Mouse (Mus musculus): ENCODE measurements at regions not wholly inside any gene's neighbourhood (a gene's known extent, or its start where the extent isn't known, plus 50 kb on each side); places are given as distances from the start of the nearest gene placed in this dataset.

DNA sequence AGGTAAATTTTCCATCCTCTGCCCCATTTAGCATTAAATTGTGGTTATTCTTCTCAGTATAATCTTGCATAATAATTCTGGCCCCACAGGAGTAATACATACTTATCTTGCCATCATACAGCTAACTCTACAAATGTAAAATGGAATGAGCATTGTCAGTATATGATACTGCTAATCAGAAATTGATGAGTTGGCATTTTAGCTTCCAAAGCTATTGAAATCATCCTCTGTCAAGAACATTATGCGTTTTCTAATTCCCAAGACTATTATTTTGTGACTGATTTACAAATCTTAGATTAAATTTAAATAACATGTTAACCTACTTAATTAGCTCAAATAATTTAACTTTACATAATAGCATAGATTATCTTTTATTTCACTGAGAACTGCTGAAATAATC, 789.9 kb upstream of the Adcyap1 start:
- TF ChIP-seq PAX5 (IDR thresholded peaks at IDR 0.05; ENCODE audit: low read length) (no peak), MAFK (IDR thresholded peaks at IDR 0.05; ENCODE audit: insufficient replicate concordance, low read length) (0 out of 2 replicates have a peak, but pooled peaks have one; percentile 39)
- Histone ChIP-seq H3K79me2 (replicated peaks; ENCODE audit: control insufficient read depth, extremely low read depth, insufficient read depth, poor library complexity, severe bottlenecking) (no peaks in the 10 kb centered on the region), H3K27me3 (replicated peaks) (no peaks in the 10 kb centered on the region), H3K4me2 (ENCODE audit: insufficient read depth, low read depth, poor library complexity, severe bottlenecking) (no peak overlapping the region), H3K27ac (ENCODE audit: insufficient read depth, low read depth) (no peak overlapping the region), H3K9me3 (replicated peaks; ENCODE audit: low read length) (peaks cover 7% of the 10 kb centered on the region), H3K9ac (ENCODE audit: insufficient read depth, low read depth) (no peak overlapping the region), H3K4me3 (replicated peaks in 1 of 3; ENCODE audit: low read depth in 2 of 3, low read length in 2 of 3, poor library complexity in 1 of 3) (no peak overlapping the region), H3K4me1 (ENCODE audit: control insufficient read depth in 1 of 2, insufficient read depth in 2 of 2) (no peaks in the 10 kb centered on the region), H3K36me3 (replicated peaks in 1 of 2; ENCODE audit: control insufficient read depth in 1 of 2, insufficient read depth in 1 of 2, low read length in 1 of 2) (no peaks in the 10 kb centered on the region)
- dilution Hi-C loops (cut with MboI; ENCODE audit: extremely low pct_ligation_motif_present, extremely low pct_unique_long_range_greater_than_20kb, low sequenced_read_pairs), result no loop called here
- in situ Hi-C loops (cut with MboI; ENCODE audit: low pct_ligation_motif_present, low pct_unique_long_range_greater_than_20kb, low sequenced_read_pairs), result no loop called here
- DNase-seq (ENCODE audit: extremely low read depth), result no peak
